Mouse (Mus musculus) urinary bladder, postnatal 14 days (tissue): ENCODE results near the gene Adgrg1.
"Not testable (repeated sequence)": the region's sequence is repeated elsewhere in the genome, so short reads cannot be mapped to it uniquely, and the experiment has no call there.

ENCODE experiments used
- DNase-seq: peaks from one replicate; pipeline ENCODE4 v3.0.0; 2021; ENCODE audit warnings: low spot score

Adgrg1 gene

DNA sequence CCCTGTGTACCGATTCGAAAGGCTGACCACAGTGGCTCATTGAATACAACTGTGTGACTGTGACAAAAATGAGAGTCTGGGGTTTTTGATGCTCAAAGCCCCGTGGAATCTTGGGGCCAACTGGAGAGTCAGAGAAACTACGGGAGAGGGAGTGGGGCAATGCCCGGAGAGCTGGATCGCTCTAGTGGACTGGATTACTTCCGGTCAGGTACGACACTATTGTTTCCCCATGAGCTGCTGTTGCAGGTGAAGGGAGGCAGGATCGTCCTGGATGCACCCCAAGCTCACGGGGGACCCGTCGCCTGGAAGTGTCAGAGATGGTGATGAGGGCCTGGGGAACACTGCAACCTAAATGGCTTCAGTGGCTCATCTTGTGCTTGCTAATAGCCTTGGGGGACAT, 21.5 kb downstream of the Adgrg1 start:
- DNase-seq: no peak

DNA sequence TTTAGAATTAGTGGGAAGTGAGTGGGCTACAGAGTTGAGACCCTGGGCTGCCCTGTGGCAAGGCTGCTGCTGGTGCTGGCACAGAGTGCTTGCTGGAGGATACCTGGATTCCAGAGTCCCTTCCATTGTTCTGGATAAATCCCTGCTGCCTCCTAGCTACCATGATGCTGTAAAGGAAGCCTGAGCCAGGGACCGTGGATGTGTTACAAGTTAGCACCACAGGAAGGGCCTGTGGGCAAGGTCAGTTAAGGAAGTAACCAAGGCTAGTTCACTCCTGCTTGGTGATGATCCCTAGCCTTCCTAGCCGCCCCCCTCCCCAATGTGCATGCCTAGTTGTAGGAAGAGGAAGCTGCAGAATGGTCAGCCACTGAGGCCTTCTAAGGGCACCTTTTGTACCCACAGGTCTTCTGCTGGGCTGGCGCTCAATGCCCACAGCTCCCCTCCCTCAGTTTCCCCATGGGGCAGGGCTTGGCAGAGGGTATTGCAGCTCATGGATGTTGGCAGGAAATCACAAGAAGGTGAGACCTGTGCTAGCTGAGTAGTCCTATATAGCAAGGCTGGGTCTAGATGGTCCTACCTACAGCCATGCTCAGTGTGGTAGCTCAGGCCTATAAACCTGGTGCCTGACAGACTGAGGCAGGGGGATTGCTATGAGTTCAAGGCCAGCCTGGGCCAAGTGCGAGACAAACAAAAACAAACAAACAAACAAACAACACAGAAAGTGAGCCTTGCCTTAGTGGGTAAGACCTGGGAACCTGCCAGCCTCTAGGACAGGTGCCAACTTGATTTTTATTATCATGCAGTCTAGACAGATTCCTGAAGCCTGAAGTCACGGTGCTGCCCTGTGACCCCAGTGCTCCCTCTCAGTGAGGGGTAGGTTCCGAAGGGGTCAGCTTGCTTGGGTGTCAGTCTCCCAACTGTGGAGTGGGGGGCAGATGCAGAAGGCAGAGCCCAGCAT, 22.6 kb downstream of the Adgrg1 start:
- DNase-seq: peak; percentile 63

DNA sequence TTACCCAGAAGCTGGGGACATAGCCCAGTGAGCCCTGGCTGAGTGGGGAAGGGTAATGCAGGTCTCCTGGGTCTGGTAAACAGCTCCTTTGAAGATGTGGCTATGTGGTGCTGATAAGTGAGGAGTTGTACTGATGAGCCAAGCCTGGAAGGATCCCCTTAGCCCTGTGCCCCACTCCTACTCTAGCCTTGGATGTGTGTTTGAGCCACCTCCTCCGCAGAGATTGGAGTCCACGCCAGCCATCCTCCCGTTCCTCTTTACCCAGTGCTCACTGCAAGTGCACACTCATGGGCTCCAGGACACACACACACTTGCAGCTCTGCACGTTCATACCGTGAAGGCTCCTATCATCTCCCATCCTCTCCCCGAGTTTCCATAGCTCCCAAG, 23.3 kb downstream of the Adgrg1 start:
- no peak for DNase-seq

DNA sequence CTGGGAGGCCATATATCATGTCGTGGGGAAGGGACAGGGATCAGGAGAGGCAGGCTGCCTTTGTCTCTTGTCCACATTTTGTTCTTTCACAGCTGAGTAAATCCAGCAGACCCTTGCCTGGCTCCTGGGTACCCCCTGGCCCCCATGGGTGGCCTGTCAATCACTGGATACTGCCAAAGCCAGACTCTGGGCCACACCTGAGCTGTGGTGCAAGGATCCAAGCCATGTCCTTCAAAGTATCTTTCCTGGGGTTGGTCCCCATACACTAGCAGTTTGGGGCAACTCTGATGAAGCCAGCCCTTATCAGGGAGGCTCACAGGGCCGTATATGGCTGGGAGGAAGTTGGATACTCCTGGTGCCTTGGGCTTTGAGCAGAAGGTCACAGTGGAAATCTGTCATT, 23.9 kb downstream of the Adgrg1 start:
- DNase-seq: no peak

DNA sequence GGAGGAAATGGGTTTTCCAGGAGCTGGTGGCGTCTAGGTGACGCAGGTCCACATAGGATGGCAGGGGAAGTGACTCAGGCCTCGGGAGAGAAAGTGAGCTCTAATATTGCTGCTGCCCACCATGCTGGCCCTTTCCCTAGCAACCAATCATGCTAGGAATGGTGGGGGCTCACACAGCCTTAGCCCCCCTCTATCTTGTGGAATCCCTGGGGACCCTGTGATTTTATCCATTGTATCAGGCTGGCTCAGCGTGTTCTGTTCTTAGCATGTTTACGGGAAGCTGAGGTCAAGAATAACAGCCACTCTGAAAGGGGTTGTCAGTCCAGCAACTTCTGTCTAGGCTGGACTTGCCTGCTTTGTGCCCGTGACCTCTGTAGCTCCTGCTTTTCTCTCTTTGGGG, 24.5 kb downstream of the Adgrg1 start:
- no peak for DNase-seq

DNA sequence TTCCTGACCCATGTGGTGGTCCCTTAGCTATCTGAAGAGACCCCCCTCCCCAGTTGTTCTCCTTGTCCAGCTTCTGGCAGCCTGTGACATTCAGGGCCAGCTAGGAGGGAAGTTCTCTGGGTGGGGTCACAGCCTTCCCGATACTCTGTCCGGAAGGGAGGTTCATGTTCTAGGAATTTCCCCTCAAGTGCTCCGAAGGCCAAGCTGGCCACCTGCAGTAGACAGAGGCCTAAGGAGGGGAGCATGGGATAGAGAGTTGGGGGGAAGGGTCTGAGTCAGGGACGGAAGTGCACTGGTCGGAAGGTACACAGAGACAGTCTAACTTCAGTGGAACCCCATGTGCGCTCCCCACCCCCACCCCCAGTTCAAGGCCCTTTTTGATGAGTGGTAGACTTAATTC, 25.4 kb downstream of the Adgrg1 start:
- DNase-seq: no peak

DNA sequence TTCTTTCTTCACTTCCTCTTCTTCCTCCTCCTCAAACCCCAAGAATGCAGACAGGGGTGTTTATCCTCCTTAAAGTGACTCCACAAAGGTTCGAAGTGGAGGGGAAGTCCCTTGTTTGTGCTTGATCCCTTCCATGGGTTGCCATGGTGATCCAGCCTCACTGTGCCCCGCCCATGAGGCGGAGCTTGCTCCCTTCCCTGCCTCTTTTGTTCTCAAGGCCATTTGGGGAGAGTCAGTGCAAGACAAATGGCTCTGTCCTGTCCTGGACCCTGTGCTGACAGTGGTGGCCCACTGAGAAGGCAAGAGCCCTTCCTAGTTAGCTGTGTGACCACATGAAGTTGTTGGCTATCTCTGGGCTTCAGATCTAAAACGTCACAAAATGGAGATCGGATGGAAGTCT, 26.1 kb downstream of the Adgrg1 start:
- peak; percentile 52 for DNase-seq

DNA sequence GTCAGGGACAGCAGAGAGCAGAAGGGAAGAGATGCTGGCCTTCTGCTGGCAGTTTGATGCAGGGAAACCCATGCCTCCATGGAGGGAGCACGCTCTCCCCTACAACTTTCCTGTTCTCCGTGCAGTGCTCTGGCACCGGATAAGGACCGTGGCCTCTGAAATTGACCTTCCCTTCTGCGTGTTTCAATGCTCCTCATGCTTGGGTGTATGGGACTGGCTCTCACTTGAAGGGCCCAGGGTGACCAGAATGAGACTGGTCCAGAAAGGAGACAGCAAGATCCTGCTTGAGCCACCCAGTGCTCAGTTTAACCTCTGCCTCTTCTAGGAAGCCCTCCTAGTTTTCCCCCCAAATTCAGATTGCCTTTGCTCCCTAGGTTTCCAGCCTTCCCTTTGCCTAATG, 26.6 kb downstream of the Adgrg1 start:
- no peak for DNase-seq

DNA sequence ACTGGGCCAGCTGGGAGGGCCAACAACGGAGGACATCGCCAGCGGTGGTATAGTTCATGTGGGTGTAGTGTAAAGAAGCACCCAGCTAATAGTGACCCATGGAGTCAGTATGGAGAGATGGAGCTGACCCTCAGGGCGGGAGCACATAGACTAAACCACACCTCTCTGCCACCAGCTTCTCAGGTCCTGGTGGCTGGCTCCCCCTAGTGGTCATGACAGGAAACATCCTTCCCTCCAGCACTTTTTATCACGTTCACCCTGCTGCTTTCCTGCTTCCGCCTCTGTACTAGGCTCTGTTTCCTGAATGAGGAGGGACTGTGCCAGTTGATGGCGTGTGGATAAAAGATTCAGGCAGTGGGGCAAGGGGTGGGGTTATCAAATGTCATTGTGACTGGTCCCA, 27.1 kb downstream of the Adgrg1 start:
- DNase-seq: peak; percentile 76

DNA sequence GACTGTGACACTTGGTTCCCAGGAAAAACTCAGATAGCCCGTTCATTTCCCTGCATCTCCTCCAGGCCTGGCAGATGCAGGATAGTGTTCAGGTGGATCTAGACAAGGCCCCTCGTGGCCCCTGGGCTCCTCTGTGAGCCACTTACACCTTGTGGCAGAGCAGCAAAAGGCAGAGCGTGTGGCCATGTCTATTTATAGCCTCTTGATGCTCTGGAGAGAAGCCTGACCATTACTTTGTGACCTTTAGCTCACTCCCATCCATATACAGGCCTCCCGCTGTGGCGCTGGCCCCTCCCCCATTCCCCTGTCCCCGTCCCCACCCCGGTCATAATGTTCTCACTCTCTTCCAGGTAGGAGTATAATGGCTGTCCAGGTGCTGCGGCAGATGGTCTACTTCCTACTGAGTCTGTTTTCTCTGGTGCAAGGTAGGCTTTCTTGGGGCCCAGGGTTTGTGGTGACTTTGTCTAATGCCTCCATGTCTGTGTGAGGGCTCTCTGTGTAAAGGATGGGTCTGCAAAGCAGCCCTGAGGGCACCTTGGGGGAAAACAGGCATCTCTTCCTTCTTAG, 27.6 kb downstream of the Adgrg1 start:
- no peak for DNase-seq

DNA sequence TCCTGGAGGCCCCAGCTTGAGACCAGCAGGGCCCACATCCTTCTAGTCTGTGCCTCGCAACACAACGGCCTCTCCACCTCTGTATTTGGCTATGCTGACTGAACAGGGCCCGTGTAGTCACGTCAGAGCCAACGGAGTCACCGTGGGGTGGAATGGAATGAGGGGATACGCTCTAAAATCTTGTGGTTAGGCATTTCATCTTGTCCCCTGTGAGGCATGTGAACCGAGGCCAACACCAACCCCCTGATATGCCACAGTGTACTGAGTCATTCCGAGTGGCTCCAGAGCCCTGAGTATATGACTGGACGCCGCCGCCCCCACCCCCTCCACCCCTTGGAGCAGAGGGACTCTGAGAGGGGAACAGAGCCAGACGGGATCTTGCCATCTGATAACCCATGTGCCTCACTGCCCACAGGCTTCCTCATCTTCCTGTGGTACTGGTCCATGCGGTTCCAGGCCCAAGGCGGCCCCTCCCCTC, 37.9 kb downstream of the Adgrg1 start:
- no peak for DNase-seq

DNA sequence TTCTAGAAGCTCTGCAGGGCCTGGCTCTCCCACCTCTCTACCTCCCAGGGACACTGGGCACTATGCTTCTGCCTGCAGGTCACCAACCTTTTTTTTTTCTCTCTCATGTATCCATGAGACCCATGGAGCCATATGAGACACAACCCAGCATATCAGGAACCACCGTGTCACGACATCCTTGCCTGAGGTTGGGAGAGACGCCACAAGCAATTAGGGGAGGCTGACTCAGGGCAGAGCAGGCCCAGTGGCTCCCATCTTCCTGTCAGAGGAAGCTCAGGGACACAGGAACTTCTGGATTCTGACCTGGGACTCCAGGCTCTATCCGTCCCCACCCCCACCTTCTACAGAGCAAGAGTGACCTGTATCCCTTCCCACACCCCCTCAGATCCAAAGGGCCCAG, 41.3 kb downstream of the Adgrg1 start:
- DNase-seq: no peak

DNA sequence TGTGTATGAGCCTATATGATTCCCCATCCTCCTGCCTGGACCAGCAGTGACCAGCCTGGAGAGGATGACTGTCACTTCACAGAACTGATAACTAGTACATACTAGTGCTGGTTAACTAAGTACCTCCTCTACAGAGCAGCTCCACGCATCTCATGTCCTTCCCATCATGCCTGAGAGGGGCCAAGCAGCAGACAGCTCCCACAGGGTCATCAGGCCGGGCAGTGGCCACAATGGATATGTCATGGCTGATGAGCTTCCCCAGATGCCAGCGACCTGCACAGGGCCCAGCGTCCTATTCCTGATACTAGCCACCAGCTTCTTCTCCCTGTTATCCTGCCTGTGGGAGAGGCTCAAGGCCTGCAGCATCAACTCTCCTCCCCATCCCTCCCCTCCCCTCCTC, 42.1 kb downstream of the Adgrg1 start:
- DNase-seq: no peak

DNA sequence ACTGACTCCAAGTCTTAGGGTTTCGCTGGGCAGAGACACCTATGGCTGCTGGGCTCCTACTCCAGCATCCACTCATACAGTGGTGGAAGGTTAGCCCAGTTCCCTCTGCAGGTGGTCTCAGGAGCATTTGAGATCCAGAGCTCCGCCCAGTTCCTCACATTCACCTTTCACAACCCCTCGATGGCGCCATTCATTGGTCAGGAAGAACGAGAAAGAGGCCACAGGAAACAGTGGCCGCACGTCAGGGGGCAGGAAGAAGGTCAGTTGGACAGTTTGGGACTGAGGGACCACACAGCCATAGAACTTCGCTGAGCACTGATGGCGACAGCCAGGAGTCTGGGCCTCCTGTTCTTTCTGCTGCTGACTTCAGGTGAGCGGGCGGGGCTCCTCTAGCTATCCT, 42.9 kb downstream of the Adgrg1 start, which contains the start of gene Adgrg3:
Gene Adgrg3 (plus strand): TSS at position 242 of the 400 bp plus-strand sequence.
- DNase-seq: no peak

DNA sequence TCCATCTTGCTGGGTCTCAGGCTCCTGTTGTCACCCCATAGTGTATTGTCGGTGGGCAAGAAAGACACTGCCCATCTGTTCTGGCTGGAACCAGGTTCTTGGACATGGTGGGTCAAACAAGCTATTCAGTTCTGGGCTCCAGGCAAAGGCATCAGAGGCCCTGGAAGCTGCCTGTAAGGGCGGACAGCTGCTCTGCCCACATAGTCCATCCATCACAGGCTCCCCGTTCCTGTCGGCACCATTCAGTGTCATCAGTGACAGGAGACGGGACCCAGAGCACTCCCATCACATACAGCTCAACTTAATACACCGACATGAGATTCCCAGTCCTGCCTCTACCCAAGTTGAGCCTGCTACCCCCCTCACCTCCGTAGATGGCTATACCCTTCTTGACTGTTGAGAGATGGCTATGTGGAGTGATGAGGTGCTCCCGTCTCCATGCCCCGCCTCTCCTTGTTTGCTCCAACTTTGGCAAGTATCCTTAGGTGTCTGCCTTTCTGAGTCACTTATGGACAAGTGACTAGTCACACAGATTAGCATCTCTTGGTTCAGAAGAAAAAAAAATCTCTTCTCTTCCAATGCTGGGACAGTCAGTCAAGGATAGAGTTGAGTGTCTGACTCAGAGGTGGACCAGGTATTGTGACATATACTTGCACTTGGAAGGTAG, 43.6 kb downstream of the Adgrg1 start:
- DNase-seq: no peak

DNA sequence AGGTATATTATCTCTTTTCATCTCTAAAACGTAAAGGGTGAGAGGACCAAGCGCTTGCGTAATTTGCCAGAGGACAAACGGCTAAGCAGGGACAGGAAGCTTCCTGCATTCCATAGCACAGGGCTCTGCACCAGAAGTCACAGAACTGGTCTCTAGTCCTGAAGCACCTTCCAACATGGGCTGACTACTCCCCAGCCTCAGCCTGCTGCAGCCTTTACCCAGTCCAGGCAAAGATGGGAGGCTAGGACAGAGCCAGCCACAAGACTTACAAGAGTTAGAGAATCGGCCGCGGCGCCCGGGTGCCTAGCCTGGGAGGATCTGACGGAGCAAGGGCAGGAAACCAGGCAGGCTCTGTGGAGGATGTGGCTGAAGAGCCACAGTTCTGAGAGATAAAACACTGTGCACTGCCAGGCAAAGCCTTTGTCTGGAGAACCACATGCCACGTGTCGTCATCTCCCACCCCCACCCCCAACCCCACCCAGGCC, 45.8 kb downstream of the Adgrg1 start:
- DNase-seq: peak; percentile 53

DNA sequence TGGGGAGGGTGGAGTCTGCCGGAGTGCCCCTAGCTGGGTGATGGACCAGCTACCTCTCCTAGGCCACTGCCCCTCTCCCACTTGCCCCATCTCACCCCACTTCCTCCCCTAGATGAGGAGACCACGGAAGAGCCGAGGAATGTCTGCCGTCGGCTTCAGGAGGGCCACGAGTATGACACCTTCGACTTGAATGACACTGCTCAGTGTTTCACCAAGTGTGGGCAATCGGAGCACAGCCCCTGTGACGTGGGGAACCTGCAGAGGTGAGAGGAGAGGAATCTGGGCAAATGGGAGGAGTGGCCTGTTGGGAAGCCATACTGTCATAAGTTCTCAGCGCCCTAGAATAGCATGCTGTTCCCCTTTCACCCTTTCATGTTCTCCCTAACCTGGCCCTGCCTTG, 46.3 kb downstream of the Adgrg1 start:
- no peak for DNase-seq

DNA sequence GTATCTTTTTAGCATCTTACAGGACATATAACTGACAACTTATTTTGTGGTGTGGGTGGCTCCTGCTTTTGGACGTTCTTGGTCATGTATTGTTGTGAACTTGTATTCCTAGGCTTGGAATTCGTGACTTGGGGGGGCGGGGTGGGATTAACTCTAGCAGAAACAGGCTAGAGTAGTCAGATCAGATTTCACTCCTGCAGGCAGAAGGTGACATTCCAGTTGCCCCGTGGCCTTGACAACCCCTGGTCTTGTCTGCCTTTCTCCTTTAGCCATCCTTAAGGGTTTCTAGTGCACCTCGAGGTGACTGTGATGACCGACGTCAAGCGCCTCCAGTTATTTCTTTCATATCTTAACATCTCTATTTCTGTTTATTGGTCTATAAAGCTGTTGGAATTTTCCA, 48.6 kb downstream of the Adgrg1 start:
- DNase-seq: no peak

DNA sequence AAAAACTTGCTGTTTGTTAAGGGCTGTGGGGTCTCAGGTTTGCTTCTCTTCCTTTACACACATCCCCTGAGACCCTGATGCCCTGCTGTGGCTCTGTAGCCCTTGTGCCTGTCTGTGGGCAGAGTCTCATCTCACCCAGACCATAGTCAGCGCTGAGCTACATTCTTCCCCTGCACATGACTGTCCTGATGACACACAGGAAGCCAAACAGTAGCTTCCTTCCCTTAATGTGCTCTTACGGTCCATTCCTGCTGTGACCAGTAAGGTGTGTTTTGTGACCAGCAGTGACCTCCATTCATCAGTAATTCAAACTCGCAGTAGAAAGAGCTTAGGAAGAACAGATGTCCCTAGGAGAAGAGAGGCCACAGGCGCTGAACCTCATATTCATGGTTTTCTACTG, 49.8 kb downstream of the Adgrg1 start:
- no peak for DNase-seq

DNA sequence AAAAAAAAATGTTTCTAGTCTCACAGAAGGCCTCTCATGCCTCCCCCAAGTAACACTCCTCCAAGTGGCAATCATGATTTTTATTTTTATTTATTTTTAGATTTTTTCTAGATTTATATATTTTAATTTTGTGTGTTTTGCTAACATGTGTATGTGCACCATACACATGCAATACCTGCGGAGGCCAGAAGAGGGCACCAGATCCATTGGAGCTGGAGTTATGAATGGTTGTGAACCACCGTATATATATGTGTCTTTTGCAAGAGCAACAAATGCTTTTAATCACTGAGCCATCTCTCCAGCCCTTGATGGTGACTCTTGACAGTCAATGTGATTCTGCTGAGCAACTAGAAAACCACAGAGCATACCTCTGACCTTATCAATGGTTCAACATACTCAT, 50.9 kb downstream of the Adgrg1 start:
- DNase-seq: peak; percentile 33

DNA sequence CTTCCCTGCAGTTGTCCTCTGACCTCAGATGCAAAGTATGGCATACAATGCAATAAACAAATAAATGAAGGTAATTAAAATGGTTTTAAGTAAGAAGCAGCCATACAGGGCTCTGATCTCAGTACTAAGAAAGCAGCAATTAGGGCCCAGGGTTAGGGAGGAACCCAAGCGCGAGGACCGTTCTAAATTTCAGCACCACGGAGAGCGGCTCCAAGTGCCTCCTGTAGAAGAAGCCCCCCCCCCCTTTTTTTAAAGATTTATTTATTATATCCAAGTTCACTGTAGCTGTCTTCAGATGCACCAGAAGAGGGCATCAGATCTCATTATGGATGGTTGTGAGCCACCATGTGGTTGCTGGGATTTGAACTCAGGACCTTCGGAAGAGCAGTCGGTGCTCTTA, 53.8 kb downstream of the Adgrg1 start:
- DNase-seq: not testable (repeated sequence)

DNA sequence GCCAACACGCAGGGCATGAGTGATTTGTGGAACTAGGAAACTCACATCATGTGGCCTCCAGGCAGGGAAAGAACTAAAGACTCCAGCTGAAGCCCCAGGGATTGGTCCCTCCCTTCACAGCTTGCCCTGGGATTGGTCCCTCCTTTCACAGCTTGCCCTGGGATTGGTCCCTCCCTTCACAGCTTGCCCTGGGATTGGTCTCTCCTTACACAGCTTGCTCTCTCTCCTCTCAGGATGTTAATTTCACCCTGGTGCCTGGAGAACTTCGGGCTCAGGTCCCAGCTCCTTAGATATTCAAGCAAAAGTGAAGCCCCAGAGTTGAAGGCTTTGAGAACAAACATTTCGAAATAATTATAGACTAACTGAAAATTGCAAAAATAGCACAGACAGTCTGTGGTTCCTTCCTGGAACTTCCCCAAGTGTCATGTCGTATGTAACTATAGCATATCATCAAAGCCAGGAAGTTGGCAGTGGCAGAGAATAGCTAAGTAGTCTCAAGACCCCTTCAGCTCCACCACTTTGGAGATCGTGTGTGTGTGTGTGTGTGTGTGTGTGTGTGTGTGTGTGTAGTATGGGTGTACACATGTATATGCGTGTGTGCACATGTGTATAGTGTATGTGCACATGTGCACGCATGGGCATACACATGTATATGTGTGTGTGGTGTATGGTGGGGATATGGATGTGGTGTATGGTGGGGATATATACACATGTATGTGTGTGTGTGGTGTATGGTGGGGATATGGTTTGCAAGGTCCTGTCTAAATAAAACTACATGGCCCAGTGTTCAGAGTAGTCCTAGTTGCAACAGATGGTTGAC, 62.8 kb downstream of the Adgrg1 start:
- DNase-seq: no peak
